Comparison of ENCODE assay signal across 23 mouse cellular contexts in genomic region chr10:65847622-65848021, GRCm38 (mm10).
"Had no signal": no experiment of that assay in that cellular context is flagged by ENCODE, and none has a peak within 500 bp of the region (broad histone marks: within the 10 kb centered on the region; RNA-seq: fewer than 3 reads in every experiment).

No protein-coding gene starts in this region.

- H3K4me1 ChIP-seq: heart, embryonic 10.5 days; heart, embryonic 12.5 days; hindbrain, embryonic 10.5 days; hindbrain, embryonic 12.5 days; limb, embryonic 13.5 days; limb, embryonic 15.5 days; liver, embryonic 12.5 days had no signal

- ATAC-seq: hindbrain, embryonic 16.5 days; inflammation-experienced regulatory T-cells, adult 6 months; liver, embryonic 12.5 days had no signal

- H3K4me3 ChIP-seq: heart, embryonic 10.5 days; heart, embryonic 12.5 days; hindbrain, embryonic 10.5 days; hindbrain, embryonic 12.5 days; layer of hippocampus, adult 2 months; left cerebral cortex, adult 2 months; limb, embryonic 13.5 days; limb, embryonic 15.5 days; liver, embryonic 12.5 days had no signal

- H3K9ac ChIP-seq: heart, embryonic 12.5 days; hindbrain, embryonic 12.5 days; hindbrain, embryonic 14.5 days; limb, embryonic 13.5 days; limb, embryonic 15.5 days; liver, embryonic 12.5 days; liver, embryonic 14.5 days had no signal

- H3K36me3 ChIP-seq: heart, embryonic 10.5 days; heart, embryonic 12.5 days; hindbrain, embryonic 10.5 days; hindbrain, embryonic 12.5 days; limb, embryonic 13.5 days; limb, embryonic 15.5 days; liver, embryonic 12.5 days had no signal

- H3K9me3 ChIP-seq: heart, embryonic 10.5 days; heart, embryonic 12.5 days; hindbrain, embryonic 10.5 days; hindbrain, embryonic 12.5 days; limb, embryonic 13.5 days; limb, embryonic 15.5 days; liver, embryonic 12.5 days had no signal

- H3K4me2 ChIP-seq: heart, embryonic 12.5 days; hindbrain, embryonic 12.5 days; hindbrain, embryonic 14.5 days; limb, embryonic 13.5 days; limb, embryonic 15.5 days; liver, embryonic 12.5 days had no signal

- DNase-seq: gastrocnemius, postnatal 14 days; heart, adult 18-20 months; heart, postnatal 10 days; heart, postnatal 4 days; kidney, adult 18-20 months; kidney, adult 8-10 months; kidney, postnatal 10 days; kidney, postnatal 25 days; kidney, postnatal 4 days; left cerebral cortex, postnatal 4 days had no signal

- H3K27ac ChIP-seq: heart, embryonic 10.5 days; hindbrain, embryonic 10.5 days; hindbrain, embryonic 12.5 days; hindbrain, embryonic 14.5 days; layer of hippocampus, adult 2 months; left cerebral cortex, adult 2 months; limb, embryonic 13.5 days; limb, embryonic 15.5 days; liver, embryonic 12.5 days; liver, embryonic 14.5 days had no signal

- H3K27me3 ChIP-seq: heart, embryonic 12.5 days; hindbrain, embryonic 12.5 days; limb, embryonic 13.5 days; limb, embryonic 15.5 days; liver, embryonic 12.5 days had no signal
